Mouse (Mus musculus) embryo, embryonic 11.5 days (tissue): Measurements from ENCODE around the gene Ghr.

Experiments used
- DNase-seq: peaks from one replicate; pipeline ENCODE4 v3.0.0-alpha.2; 2012; ENCODE audit warnings: low read depth, low spot score

Ghr gene

GRCm38 (mm10) chr15:3297615-3298014 lies 285.7 kb downstream of the Ghr start:
- DNase-seq: no peak

GRCm38 (mm10) chr15:3295986-3296385 lies 287.3 kb downstream of the Ghr start:
- DNase-seq: no peak

GRCm38 (mm10) chr15:3293477-3293876 lies 289.8 kb downstream of the Ghr start:
- no peak for DNase-seq

DNA sequence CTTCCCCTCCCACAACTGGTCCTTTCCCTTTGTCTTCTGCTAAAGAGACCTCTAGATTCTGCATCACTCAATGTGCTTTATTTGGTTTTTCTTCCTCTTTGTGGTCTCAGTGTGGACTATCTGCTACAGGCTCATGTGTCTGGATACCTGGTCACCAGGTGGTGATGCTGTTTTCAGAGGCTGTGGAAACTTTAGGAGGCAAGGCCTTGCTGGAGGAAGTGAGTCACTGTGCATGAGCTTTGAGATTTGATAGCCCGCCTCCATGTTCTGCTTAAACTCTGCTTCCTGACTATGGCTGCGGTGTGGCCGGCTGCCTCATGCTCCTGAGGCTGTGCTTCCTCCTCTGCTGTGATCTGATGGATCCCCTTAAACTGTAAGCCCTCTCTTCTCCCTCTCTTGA lies 292.9 kb downstream of the Ghr start:
- DNase-seq: no peak

DNA sequence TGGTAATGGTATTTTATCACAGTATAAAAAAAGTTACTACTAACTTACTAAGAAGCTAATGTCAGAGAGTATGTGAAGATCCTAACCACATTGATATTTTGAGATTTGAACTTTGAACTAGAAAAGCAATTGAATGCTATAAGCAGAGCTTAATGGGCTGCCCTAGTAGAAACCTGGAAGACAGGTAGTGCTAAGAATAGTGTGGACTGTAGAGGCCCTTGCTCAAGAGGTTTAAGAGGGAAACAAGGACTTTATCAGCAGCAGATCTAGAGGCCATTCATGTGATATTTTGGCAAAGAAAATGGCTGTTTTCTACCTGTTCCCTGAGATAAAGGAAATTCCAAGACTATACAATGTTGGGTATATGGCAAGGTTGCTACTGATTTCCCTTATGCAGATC lies 297.3 kb downstream of the Ghr start:
- no peak for DNase-seq

DNA sequence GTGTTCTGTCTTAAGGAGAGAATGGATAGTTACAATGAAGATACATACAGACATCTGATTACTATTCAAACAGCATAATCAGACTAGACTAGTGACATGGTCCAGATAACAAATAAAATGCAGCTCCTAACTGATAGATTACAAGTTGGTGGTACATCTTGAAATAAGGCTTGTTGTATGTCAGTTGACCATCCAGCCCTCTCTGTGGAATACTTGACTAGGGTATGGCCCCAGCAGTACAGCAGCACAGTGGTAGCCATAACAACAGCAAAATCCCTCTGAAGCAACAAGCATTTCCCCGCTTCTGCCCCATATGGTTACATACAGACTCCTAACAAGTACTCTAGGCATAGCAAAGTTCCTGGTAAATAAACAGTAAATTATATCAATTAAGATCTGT lies 301.6 kb downstream of the Ghr start:
- DNase-seq: no peak

DNA sequence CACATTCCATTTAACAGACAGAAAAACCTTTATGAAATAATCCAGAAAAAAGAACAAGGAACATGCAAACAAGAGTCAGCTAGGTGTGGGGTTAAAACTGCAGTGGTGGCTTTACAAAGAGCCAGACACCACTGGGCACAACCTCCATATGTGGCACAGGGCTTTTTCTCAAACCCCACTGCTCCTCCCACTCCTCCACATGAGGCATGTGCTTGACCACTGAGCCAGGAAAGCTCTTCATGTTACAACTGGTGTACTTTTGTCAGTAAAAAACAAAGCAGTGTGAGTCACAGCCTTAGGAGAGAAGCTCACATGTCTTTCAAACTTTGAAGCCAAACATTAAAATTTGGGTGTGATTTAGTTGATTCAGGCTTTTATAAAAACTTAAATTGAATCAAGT lies 302.1 kb downstream of the Ghr start:
- DNase-seq: no peak

DNA sequence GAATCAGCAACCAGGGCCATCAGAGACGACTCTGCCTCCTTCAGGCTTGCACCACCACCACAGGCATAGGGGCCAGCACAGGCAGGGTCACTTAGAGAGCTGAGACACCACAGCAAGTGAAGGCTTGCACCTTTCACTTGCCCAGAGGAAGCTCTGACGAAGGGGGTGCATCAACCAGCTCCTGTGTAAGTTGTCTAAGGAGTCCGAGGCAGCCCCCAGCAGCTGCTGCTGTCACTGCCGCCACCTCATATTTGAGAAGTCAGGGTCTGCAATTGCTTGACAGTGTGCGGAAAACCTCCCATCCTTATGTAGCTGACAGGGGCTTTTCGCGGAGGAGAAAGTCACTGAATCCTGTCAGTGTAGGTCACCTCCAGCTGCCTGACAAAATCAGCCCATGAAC lies 304.1 kb downstream of the Ghr start:
- no peak for DNase-seq

DNA sequence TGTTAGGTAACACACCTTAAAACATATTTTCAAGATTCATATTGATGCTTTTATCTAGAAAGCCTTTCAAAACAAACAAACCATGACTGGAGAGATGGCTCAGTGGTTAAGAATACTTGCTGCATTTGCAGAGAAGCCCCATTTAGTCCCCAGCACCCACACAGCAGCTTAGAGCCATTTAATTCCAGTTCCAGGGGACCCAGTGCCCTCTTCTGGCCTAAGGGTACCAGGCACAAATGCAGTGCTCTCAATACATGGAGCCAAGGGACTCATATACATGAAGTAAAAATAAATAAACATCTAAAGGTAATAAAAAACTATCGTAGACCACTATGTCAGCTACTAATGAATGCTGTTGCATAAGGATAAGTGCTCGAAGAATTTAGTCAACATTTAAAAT lies 305.9 kb downstream of the Ghr start:
- no peak for DNase-seq

DNA sequence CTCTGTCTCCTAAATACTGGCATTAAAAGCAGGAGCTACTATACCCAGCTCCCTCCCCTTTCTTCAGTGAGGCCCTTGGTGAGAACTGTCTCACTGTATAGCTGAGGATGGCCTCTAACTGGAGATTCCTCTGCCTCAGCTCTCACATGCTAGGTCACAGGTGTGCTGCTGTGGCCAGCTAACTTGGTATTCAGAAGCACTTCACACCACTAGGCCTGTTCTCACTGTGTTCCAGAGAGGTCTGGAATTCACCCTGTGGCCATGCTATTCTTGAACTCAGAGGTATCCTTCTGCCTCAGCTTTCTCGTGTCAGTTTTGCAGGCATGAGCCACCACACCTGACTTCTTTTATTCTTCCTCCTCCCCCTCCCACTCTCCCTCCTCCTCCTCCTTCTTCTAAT lies 310.1 kb downstream of the Ghr start:
- no peak for DNase-seq

GRCm38 (mm10) chr15:3271216-3271615 lies 312.1 kb downstream of the Ghr start:
- DNase-seq: no peak

DNA sequence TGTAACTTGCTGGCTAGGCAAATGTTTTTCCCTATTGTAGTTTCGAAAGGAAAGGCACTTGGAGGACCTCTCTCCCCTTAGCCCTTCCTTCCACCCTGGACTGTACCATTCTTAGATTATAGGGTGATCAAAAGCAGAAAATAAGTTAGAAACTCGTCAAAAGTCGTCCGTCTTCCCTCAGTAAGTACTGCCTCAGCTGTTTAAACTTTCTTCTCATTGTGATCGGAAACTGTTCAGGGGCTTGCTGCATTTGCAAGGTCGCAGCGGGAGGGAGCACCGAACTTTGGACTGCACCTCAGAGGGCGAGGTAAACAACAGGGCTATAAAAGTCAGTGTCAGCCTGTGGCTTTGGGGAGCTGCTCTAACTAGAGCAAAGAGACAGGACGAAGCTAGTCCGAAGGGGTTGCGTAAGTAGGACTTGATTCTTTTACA lies 312.6 kb downstream of the Ghr start:
- peak; percentile 37 for DNase-seq

DNA sequence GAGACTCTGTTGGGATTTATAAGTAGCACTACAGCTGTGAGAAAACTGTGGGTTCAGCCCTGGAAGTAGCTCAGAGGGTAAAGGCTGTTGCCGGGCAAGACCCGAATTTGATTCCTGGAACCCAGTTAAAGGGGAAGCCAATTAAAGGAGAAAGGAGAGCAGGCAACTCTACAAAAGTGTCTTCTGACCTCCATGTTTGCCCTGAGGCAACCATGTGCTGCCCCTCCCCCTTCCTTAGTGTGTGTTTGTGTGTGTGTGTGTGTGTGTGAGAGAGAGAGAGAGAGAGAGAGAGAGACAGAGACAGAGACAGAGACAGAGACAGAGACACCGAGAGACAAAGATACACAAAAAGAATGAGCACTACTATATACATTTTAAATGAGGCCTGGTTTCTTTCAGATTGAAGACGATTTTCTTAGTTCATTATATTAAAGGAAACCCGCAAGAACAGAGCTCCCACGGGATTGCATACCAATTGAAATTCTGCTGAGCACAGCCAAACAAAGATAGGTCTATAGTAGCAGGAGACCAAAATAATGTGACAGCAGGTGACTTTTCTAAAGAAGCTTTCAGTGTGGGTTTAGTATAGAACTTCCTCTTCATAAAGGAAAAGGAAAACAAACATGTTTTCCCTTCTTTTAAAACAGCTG lies 313.2 kb downstream of the Ghr start:
- DNase-seq: peak; percentile 2

GRCm38 (mm10) chr15:3269496-3269895 lies 313.8 kb downstream of the Ghr start:
- DNase-seq: peak; percentile 4

DNA sequence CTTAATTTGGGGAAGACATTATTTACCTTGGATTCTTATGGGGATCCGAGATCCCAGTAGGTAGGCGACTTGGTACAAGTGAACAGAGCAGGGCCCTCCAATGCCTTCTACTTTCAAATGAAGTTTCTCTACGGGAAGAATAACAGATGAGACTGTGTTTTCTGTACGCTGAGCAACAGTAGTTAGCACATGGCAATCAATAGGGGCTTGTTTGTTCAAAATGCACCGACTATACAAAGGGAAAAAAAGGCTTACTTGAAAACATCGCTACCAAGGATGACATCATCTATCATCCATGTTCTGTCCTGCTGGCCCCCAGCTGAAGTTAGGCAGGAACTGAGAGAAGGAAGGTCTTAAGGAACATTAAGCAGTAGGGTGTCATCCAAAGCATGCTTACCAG lies 315.0 kb downstream of the Ghr start, which contains the start of gene Selenop:
TSS of gene Selenop (plus strand) at position 301 of the 400 bp plus-strand sequence.
- DNase-seq: no peak
